Mouse (Mus musculus): ENCODE measurements at regions not wholly inside any gene's neighbourhood (a gene's known extent, or its start where the extent isn't known, plus 50 kb on each side); places are given as distances from the start of the nearest gene placed in this dataset.

GRCm38 (mm10) chrX:156598070-156598469, 817.0 kb downstream of the Phex start:
- ATAC-seq (ENCODE audit: insufficient read depth, low read depth) (no peak), DNase-seq (ENCODE audit: low spot score) (no peak)
- H3K4me2 ChIP-seq (ENCODE audit: low read depth, low read length) = no peak overlapping the region
- no peaks in the 10 kb centered on the region for H3K4me1 ChIP-seq (ENCODE audit: control insufficient read depth, insufficient read depth)
- no peak overlapping the region for H3K9ac ChIP-seq (replicated peaks; ENCODE audit: low read depth, low read length)
- no peak overlapping the region for H3K4me3 ChIP-seq (ENCODE audit: low read depth, low read length)
- H3K36me3 ChIP-seq (replicated peaks; ENCODE audit: control insufficient read depth, insufficient read depth, low read length) = no peaks in the 10 kb centered on the region
- H3K9me3 ChIP-seq (replicated peaks; ENCODE audit: control insufficient read depth, low read length) = no peaks in the 10 kb centered on the region
- TF ChIP-seq EP300 (IDR thresholded peaks at IDR 0.05; ENCODE audit: low read depth) = no peak
- TF ChIP-seq CTCF (IDR thresholded peaks at IDR 0.05; ENCODE audit: low read depth) = no peak
- H3K27me3 ChIP-seq (ENCODE audit: control insufficient read depth, insufficient read depth, low read length) = no peaks in the 10 kb centered on the region
- H3K27ac ChIP-seq (ENCODE audit: low read depth) = no peak overlapping the region

- Histone ChIP-seq H3K9ac (replicated peaks; ENCODE audit: low read depth, low read length) (no peak overlapping the region), H3K4me3 (ENCODE audit: low read depth, low read length) (no peak overlapping the region)
- peak; percentile 27; the same call in 1 of the 2 replicates for ATAC-seq (ENCODE audit: insufficient read depth, low read depth)
Observed at GRCm38 (mm10) chrX:156594735-156595134, 820.4 kb downstream of the Phex start.

More at GRCm38 (mm10) chrX:156594735-156595134, 820.4 kb downstream of the Phex start:
- Histone ChIP-seq H3K36me3 (replicated peaks; ENCODE audit: control insufficient read depth, insufficient read depth, low read length) (no peaks in the 10 kb centered on the region), H3K27ac (ENCODE audit: low read depth) (no peak overlapping the region), H3K4me1 (ENCODE audit: control insufficient read depth, insufficient read depth) (no peaks in the 10 kb centered on the region), H3K27me3 (ENCODE audit: control insufficient read depth, insufficient read depth, low read length) (no peaks in the 10 kb centered on the region), H3K4me2 (ENCODE audit: low read depth, low read length) (no peak overlapping the region), H3K9me3 (replicated peaks; ENCODE audit: control insufficient read depth, low read length) (no peaks in the 10 kb centered on the region)
- DNase-seq (ENCODE audit: low spot score) = no peak
- WGBS = 51% methylated on average over 5 of the region's 5 CpGs
- TF ChIP-seq CTCF (IDR thresholded peaks at IDR 0.05; ENCODE audit: low read depth) (no peak), EP300 (IDR thresholded peaks at IDR 0.05; ENCODE audit: low read depth) (no peak)

Measured in heart, postnatal 0 days (tissue).